Mouse (Mus musculus): ENCODE data around the gene Catsper3.

DNA sequence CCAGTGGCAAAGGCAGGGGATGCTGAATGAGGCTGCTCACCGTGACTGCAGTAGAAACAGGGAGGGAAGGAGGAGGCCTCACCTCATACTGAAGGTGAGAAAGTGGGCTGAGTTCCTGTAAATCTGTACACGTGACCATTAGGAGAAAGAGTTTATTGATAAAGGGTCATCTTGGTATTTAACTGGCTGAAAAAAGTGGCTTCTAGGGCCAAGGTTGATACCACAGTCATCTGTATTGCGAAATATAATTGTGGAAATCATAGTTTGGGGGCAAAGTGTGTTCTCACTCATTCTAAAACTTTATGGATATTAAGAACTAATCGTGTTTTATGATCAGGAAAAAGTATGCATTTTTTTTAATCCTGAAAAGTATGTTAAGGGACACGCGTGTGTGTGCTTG is 30.5 kb downstream of the Catsper3 start:
- TF ChIP-seq CTCF (IDR thresholded peaks at IDR 0.05; ENCODE audit: extremely low read depth, insufficient read depth, low read length) (no peak), POLR2A (IDR thresholded peaks at IDR 0.05; ENCODE audit: extremely low read depth, insufficient read depth, low read length) (no peak)

Measured in cortical plate, adult 2 months (tissue).